Mouse (Mus musculus) lung, embryonic 16.5 days (tissue): ENCODE data around the gene Slc6a8. TPM values are rescaled to one million over a fixed set of nuclear protein-coding genes. Genes with fewer than 3 reads are reported as not detected.
A peak's percentile ranks its signal among the peaks of the same experiment; 100 is the strongest.

Source experiments
- ATAC-seq: fragments of 200-750 bp; cut with Nextera tagmentation; 2 replicates; pipeline ENCODE4 v1.8.0; 2017; ENCODE audit warnings: low read depth, mild to moderate bottlenecking, moderate library complexity
- H3K27ac ChIP-seq: fragments of 300-500 bp; sonication (generic); 2 replicates; pipeline ENCODE4 v1.5.1; 2014; ENCODE audit warnings: mild to moderate bottlenecking, control low read depth, low read length
- H3K27me3 ChIP-seq: fragments of 300-500 bp; sonication (generic); 2 replicates; pipeline ENCODE4 v1.6.1; 2014; ENCODE audit warnings: low read depth, low read length, mixed read lengths; ENCODE audit not compliant: control insufficient read depth, insufficient read depth
- H3K36me3 ChIP-seq: fragments of 300-500 bp; sonication (generic); 2 replicates; pipeline ENCODE4 v1.6.1; 2014; ENCODE audit warnings: low read length; ENCODE audit not compliant: control insufficient read depth, insufficient read depth
- H3K4me1 ChIP-seq: fragments of 300-500 bp; sonication (generic); replicated peaks from 2 replicates; pipeline ENCODE4 v1.6.1; 2014; ENCODE audit warnings: low read length, mixed read lengths; ENCODE audit not compliant: control insufficient read depth, insufficient read depth
- H3K4me2 ChIP-seq: fragments of 300-500 bp; sonication (generic); 2 replicates; pipeline ENCODE4 v1.6.1; 2014; ENCODE audit warnings: low read depth, low read length, control low read depth
- H3K4me3 ChIP-seq: fragments of 300-500 bp; sonication (generic); 2 replicates; pipeline ENCODE4 v1.5.1; 2014; ENCODE audit warnings: mild to moderate bottlenecking, low read length, control low read depth
- H3K9ac ChIP-seq: fragments of 300-500 bp; sonication (generic); 2 replicates; pipeline ENCODE4 v1.6.1; 2014; ENCODE audit warnings: low read length, control low read depth
- H3K9me3 ChIP-seq: fragments of 300-500 bp; sonication (generic); 2 replicates; pipeline ENCODE4 v1.6.1; 2016; ENCODE audit warnings: low read length; ENCODE audit not compliant: control insufficient read depth
- WGBS: fragments of 180-500 bp; shearing (Covaris S2); extraction: QIAGEN DNeasy Blood & Tissue Kit; methylation state at CpG from one replicate; pipeline ENCODE4 v1.1.7; 2014; 5-methylcytosine and 5-hydroxymethylcytosine counted together
- polyA plus RNA-seq: library from polyadenylated mRNA; unstranded; fragments of >200 nt; fragmentation: Nextera tagmentation; extraction: Ambion mirVana; gene quantifications from 2 replicates; pipeline ENCODE4 v1.2.1, GENCODE M21; 2015

Gene Slc6a8
- polyA plus RNA-seq, 1 experiment from 2014 or later, result 5.2 TPM

GRCm38 (mm10) chrX:73673968-73674661, 1.2 kb downstream of the Slc6a8 start:
- ATAC-seq, result peak; percentile 50
- Histone ChIP-seq H3K9ac (peak overlapping the region; percentile 82), H3K9me3 (no peaks in the 10 kb centered on the region), H3K4me3 (peak overlapping the region; percentile 61), H3K27me3 (no peaks in the 10 kb centered on the region), H3K4me2 (peak overlapping the region; percentile 68), H3K27ac (no peak overlapping the region), H3K36me3 (0 out of 2 replicates have a peak, but pooled peaks cover 3% of the 10 kb centered on the region), H3K4me1 (peaks cover 7% of the 10 kb centered on the region; the same call in 1 of the 2 replicates)
- 24% methylated on average over 18 of the region's 20 CpGs for WGBS

- no peak overlapping the region for H3K27ac ChIP-seq
- no peak for ATAC-seq
- H3K9me3 ChIP-seq, result no peaks in the 10 kb centered on the region
- H3K4me3 ChIP-seq, result no peak overlapping the region
- 63% methylated on average over 2 of the region's 2 CpGs for WGBS
- H3K36me3 ChIP-seq, result peaks cover 3% of the 10 kb centered on the region; the same call in 1 of the 2 replicates
- peaks cover 7% of the 10 kb centered on the region; the same call in 1 of the 2 replicates for H3K4me1 ChIP-seq
- H3K27me3 ChIP-seq, result no peaks in the 10 kb centered on the region
- no peak overlapping the region for H3K9ac ChIP-seq
- peak overlapping the region; percentile 68 for H3K4me2 ChIP-seq
These were observed 2.3 kb downstream of the Slc6a8 start for GRCm38 (mm10) chrX:73675231-73675630.

GRCm38 (mm10) chrX:73676668-73677067, 3.7 kb downstream of the Slc6a8 start:
- H3K9ac ChIP-seq, result no peak overlapping the region
- no peak for ATAC-seq
- no peaks in the 10 kb centered on the region for H3K9me3 ChIP-seq
- no peak overlapping the region for H3K27ac ChIP-seq
- peaks cover 3% of the 10 kb centered on the region; the same call in 1 of the 2 replicates for H3K36me3 ChIP-seq
- H3K4me2 ChIP-seq, result no peak overlapping the region
- H3K4me1 ChIP-seq, result peaks cover 7% of the 10 kb centered on the region; the same call in 1 of the 2 replicates
- 92% methylated on average over 4 of the region's 4 CpGs for WGBS
- no peaks in the 10 kb centered on the region for H3K27me3 ChIP-seq
- H3K4me3 ChIP-seq, result no peak overlapping the region

GRCm38 (mm10) chrX:73684156-73684555, 11.2 kb downstream of the Slc6a8 start:
- H3K27me3 ChIP-seq, result no peaks in the 10 kb centered on the region
- no peak overlapping the region for H3K9ac ChIP-seq
- H3K36me3 ChIP-seq, result peaks cover 11% of the 10 kb centered on the region
- no peak overlapping the region for H3K4me3 ChIP-seq
- ATAC-seq, result no peak
- no peaks in the 10 kb centered on the region for H3K9me3 ChIP-seq
- no peak overlapping the region for H3K27ac ChIP-seq
- no peak overlapping the region for H3K4me2 ChIP-seq
- no peaks in the 10 kb centered on the region for H3K4me1 ChIP-seq
- WGBS, result 83% methylated on average over 2 of the region's 2 CpGs

- Histone ChIP-seq H3K4me1 (no peaks in the 10 kb centered on the region), H3K4me2 (no peak overlapping the region), H3K27me3 (no peaks in the 10 kb centered on the region), H3K27ac (no peak overlapping the region), H3K4me3 (no peak overlapping the region), H3K36me3 (peaks cover 11% of the 10 kb centered on the region), H3K9me3 (no peaks in the 10 kb centered on the region), H3K9ac (no peak overlapping the region)
- no peak for ATAC-seq
These were observed 12.0 kb downstream of the Slc6a8 start for GRCm38 (mm10) chrX:73684978-73685377.

- no peak for ATAC-seq
- H3K27me3 ChIP-seq, result no peaks in the 10 kb centered on the region
- H3K27ac ChIP-seq, result no peak overlapping the region
- peaks cover 11% of the 10 kb centered on the region for H3K36me3 ChIP-seq
- WGBS, result 66% methylated on average over 3 of the region's 3 CpGs
- no peak overlapping the region for H3K4me3 ChIP-seq
- H3K4me2 ChIP-seq, result no peak overlapping the region
- no peak overlapping the region for H3K9ac ChIP-seq
- no peaks in the 10 kb centered on the region for H3K9me3 ChIP-seq
- no peaks in the 10 kb centered on the region for H3K4me1 ChIP-seq
These were observed 12.7 kb downstream of the Slc6a8 start for GRCm38 (mm10) chrX:73685629-73686028.

- Histone ChIP-seq H3K36me3 (peaks cover 8% of the 10 kb centered on the region), H3K27ac (no peak overlapping the region), H3K9me3 (no peaks in the 10 kb centered on the region), H3K4me2 (no peak overlapping the region), H3K9ac (no peak overlapping the region), H3K4me1 (no peaks in the 10 kb centered on the region), H3K27me3 (no peaks in the 10 kb centered on the region), H3K4me3 (no peak overlapping the region)
- ATAC-seq, result peak; percentile 57; the same call in 1 of the 2 replicates
- 59% methylated on average over 5 of the region's 5 CpGs for WGBS
These were observed 18.1 kb downstream of the Slc6a8 start for GRCm38 (mm10) chrX:73690917-73691629.

- no peaks in the 10 kb centered on the region for H3K27me3 ChIP-seq
- no peaks in the 10 kb centered on the region for H3K4me1 ChIP-seq
- no peak overlapping the region for H3K9ac ChIP-seq
- no peak overlapping the region for H3K27ac ChIP-seq
- H3K9me3 ChIP-seq, result no peaks in the 10 kb centered on the region
- H3K36me3 ChIP-seq, result peaks cover 5% of the 10 kb centered on the region; the same call in 1 of the 2 replicates
- no peak for ATAC-seq
- H3K4me3 ChIP-seq, result no peak overlapping the region
- H3K4me2 ChIP-seq, result no peak overlapping the region
- WGBS, result 81% methylated on average over 1 of the region's 1 CpGs
These were observed 27.5 kb downstream of the Slc6a8 start for GRCm38 (mm10) chrX:73700472-73700871.

GRCm38 (mm10) chrX:73715476-73716108, 42.6 kb downstream of the Slc6a8 start:
- peak overlapping the region; percentile 85 for H3K27ac ChIP-seq
- peaks cover 17% of the 10 kb centered on the region for H3K4me1 ChIP-seq
- peak; percentile 16 for ATAC-seq
- peak overlapping the region; percentile 78 for H3K9ac ChIP-seq
- 15% methylated on average over 21 of the region's 21 CpGs for WGBS
- no peaks in the 10 kb centered on the region for H3K9me3 ChIP-seq
- 0 out of 2 replicates have a peak, but pooled peaks cover 2% of the 10 kb centered on the region for H3K36me3 ChIP-seq
- peak overlapping the region; percentile 67 for H3K4me3 ChIP-seq
- peak overlapping the region; percentile 74 for H3K4me2 ChIP-seq
- H3K27me3 ChIP-seq, result no peaks in the 10 kb centered on the region
